Mouse (Mus musculus) embryonic facial prominence, embryonic 13.5 days (tissue): ENCODE results near the gene Scarf1. TPM values are rescaled to one million over a fixed set of nuclear protein-coding genes. Genes with fewer than 3 reads are reported as not detected.
A peak's percentile ranks its signal among the peaks of the same experiment; 100 is the strongest.

Source experiments
- ATAC-seq: fragments of 200-750 bp; cut with Nextera tagmentation; 2 replicates; pipeline ENCODE4 v1.8.0; 2017; ENCODE audit warnings: low read depth; ENCODE audit not compliant: insufficient number of reproducible peaks, insufficient read depth, low FRiP score, low TSS enrichment
- H3K27ac ChIP-seq: fragments of 300-500 bp; sonication (generic); 2 replicates; pipeline ENCODE4 v1.5.1; 2015; ENCODE audit warnings: moderate library complexity, mild to moderate bottlenecking, inconsistent platforms
- H3K27me3 ChIP-seq: fragments of 300-500 bp; sonication (generic); 2 replicates; pipeline ENCODE4 v1.6.1; 2015; ENCODE audit warnings: mild to moderate bottlenecking, inconsistent platforms
- H3K36me3 ChIP-seq: fragments of 300-500 bp; sonication (generic); 2 replicates; pipeline ENCODE4 v1.6.1; 2015; ENCODE audit warnings: mild to moderate bottlenecking, inconsistent platforms
- H3K4me1 ChIP-seq: fragments of 300-500 bp; sonication (generic); 2 replicates; pipeline ENCODE4 v1.6.1; 2015; ENCODE audit warnings: inconsistent platforms
- H3K4me2 ChIP-seq: fragments of 300-500 bp; sonication (generic); 2 replicates; pipeline ENCODE4 v1.6.1; 2015; ENCODE audit warnings: moderate library complexity, mild to moderate bottlenecking, inconsistent platforms
- H3K4me3 ChIP-seq: fragments of 300-500 bp; sonication (generic); 2 replicates; pipeline ENCODE4 v1.5.1; 2015; ENCODE audit warnings: mild to moderate bottlenecking, inconsistent platforms
- H3K9ac ChIP-seq: fragments of 300-500 bp; sonication (generic); 2 replicates; pipeline ENCODE4 v1.6.1; 2015; ENCODE audit warnings: mild to moderate bottlenecking, inconsistent platforms
- H3K9me3 ChIP-seq: fragments of 300-500 bp; sonication (generic); 2 replicates; pipeline ENCODE4 v1.6.1; 2016; ENCODE audit warnings: inconsistent platforms
- WGBS: fragments of 180-500 bp; shearing (Covaris S2); methylation state at CpG from one replicate; pipeline ENCODE4 v1.1.7; 2015; ENCODE audit warnings: mixed read lengths; 5-methylcytosine and 5-hydroxymethylcytosine counted together
- polyA plus RNA-seq: library from polyadenylated mRNA; unstranded; fragments of >200 nt; fragmentation: Nextera tagmentation; extraction: Ambion mirVana; gene quantifications from 2 replicates; pipeline ENCODE4 v1.2.1, GENCODE M21; 2015

Gene Scarf1
- polyA plus RNA-seq = 5.0 and 6.0 TPM in 2 replicates

- WGBS = 55% methylated on average over 8 of the region's 8 CpGs
- peak within 1 kb of the TSS; percentile 14 for H3K4me2 ChIP-seq
- 0 out of 2 replicates have a peak within 1 kb of the TSS, but pooled peaks have one; percentile 28 for H3K9ac ChIP-seq
- H3K27me3 ChIP-seq = no peaks in the 10 kb centered on the region
- H3K4me1 ChIP-seq = peaks cover 19% of the 10 kb centered on the region
- no peak for ATAC-seq
- H3K9me3 ChIP-seq = no peaks in the 10 kb centered on the region
- peaks cover 22% of the 10 kb centered on the region for H3K36me3 ChIP-seq
- H3K4me3 ChIP-seq = peak within 1 kb of the TSS; percentile 10; the same call in 1 of the 2 replicates
- no peak within 1 kb of the TSS for H3K27ac ChIP-seq
These were observed at the start of gene Scarf1 for GRCm38 (mm10) chr11:75513336-75513735. Gene Scarf1 (plus strand): TSS chr11:75513540.

- Histone ChIP-seq H3K36me3 (peaks cover 11% of the 10 kb centered on the region), H3K4me3 (no peak overlapping the region), H3K9ac (no peak overlapping the region), H3K9me3 (no peaks in the 10 kb centered on the region), H3K27me3 (no peaks in the 10 kb centered on the region), H3K27ac (peak overlapping the region; percentile 82), H3K4me2 (peak overlapping the region; percentile 98), H3K4me1 (peaks cover 47% of the 10 kb centered on the region)
- WGBS = 56% methylated on average over 4 of the region's 4 CpGs
- no peak for ATAC-seq
These were observed 49.7 kb upstream of the Scarf1 start for GRCm38 (mm10) chr11:75463624-75464023.

GRCm38 (mm10) chr11:75464417-75464816, 48.9 kb upstream of the Scarf1 start:
- ATAC-seq = no peak
- no peaks in the 10 kb centered on the region for H3K9me3 ChIP-seq
- H3K27ac ChIP-seq = no peak overlapping the region
- no peaks in the 10 kb centered on the region for H3K27me3 ChIP-seq
- WGBS = 87% methylated on average over 6 of the region's 6 CpGs
- peaks cover 11% of the 10 kb centered on the region for H3K36me3 ChIP-seq
- no peak overlapping the region for H3K9ac ChIP-seq
- H3K4me3 ChIP-seq = no peak overlapping the region
- H3K4me1 ChIP-seq = peaks cover 46% of the 10 kb centered on the region
- H3K4me2 ChIP-seq = no peak overlapping the region

DNA sequence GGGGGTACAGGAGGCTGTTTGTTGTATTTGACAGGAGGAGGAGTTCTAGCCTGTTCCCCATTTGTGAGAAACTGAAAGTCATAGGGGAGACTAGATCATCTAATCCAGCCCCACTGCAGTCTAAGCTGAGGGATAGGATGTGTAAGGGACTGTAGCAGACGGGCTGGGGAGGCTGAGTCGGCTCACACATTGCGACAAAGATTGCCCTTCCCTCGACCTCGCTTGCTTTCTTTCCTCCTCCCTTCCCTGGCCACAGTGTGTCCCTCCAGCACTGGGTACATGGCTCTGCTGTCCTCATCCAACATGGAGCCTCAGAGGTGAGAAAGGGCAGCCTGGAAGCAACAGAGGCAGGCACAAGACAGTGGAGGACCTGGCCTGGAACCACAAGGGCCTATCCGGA, 48.3 kb upstream of the Scarf1 start:
- H3K4me2 ChIP-seq = no peak overlapping the region
- ATAC-seq = no peak
- no peak overlapping the region for H3K4me3 ChIP-seq
- H3K9ac ChIP-seq = no peak overlapping the region
- peaks cover 11% of the 10 kb centered on the region for H3K36me3 ChIP-seq
- H3K27me3 ChIP-seq = no peaks in the 10 kb centered on the region
- no peak overlapping the region for H3K27ac ChIP-seq
- 80% methylated on average over 6 of the region's 6 CpGs for WGBS
- no peaks in the 10 kb centered on the region for H3K9me3 ChIP-seq
- H3K4me1 ChIP-seq = peaks cover 40% of the 10 kb centered on the region

DNA sequence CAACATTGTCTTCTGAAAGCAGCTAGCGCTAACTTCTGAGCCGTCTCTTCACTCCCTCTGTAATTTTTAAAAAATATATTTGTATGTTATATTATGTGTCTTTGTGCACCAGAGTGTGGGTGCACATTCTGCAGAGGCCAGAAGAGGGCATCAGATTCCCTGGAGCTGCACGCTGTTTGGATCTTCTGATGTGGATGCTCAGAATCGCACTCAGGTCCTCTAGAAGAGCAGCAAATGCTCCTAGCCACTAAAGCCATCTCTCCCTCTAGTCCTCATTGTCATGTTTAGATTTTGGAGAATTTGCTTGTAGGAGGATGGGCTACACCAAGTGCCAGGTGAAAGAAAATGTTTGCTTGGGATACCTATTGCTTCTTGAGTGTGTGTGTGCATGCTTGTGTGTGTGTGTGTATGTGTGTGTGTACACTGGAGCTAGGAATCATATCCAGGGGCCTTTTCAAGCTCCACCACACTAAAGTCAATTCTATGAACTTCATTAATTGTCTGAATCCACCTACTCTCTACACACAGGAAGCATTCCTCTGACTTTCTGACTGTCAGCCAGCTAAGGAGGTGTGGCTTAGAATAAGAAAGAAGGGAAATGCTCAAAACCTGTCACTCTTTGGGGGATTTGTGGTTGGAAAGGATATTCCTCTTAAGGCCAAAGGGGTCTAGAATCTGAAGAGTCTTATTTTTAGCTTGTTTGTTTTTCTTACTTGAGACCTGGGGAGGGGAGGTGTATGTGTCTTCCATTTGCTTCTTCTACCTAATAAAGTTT, 46.4 kb upstream of the Scarf1 start:
- no peak overlapping the region for H3K9ac ChIP-seq
- WGBS = 95% methylated on average over 4 of the region's 4 CpGs
- H3K4me3 ChIP-seq = no peak overlapping the region
- no peak overlapping the region; the same call in 1 of the 2 replicates for H3K27ac ChIP-seq
- no peaks in the 10 kb centered on the region for H3K27me3 ChIP-seq
- peaks cover 36% of the 10 kb centered on the region for H3K4me1 ChIP-seq
- no peak for ATAC-seq
- peaks cover 11% of the 10 kb centered on the region for H3K36me3 ChIP-seq
- no peak overlapping the region; the same call in 1 of the 2 replicates for H3K4me2 ChIP-seq
- H3K9me3 ChIP-seq = no peaks in the 10 kb centered on the region

DNA sequence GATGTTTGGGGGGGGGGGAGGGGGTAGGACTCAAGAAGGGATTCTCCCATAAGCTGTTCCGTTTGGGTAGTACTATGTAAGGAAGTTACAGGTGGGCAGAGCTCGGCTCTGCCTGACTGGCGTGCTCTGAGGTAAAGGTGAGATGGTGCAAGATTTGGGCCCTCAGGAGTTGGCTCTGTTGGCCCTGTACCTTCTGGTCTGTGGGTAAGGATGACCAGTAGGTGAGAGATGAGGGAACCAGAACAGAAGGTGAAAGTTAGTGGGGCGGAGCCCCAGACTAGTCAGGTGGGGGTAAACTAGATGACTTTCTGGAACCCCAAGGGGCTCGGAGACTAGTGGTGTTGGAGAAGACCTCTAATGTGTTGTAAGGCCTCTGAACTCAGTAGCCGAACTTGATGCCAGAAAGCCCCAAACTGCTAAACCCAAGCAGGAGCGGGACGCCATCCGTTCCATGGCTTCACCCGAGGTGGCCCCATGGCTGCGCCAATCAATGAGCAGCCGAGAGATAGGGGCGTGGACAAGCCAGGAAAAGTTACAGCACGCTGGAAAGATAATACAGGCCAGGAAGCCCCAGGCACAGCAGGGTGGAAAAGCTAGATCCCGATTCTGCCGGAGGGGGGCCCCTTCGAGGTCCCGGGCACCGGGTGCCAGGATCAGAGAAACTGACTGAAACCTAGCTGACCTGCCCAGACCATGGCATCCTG, 45.7 kb upstream of the Scarf1 start:
- no peaks in the 10 kb centered on the region for H3K27me3 ChIP-seq
- peak overlapping the region; percentile 78 for H3K4me2 ChIP-seq
- peaks cover 28% of the 10 kb centered on the region for H3K4me1 ChIP-seq
- no peaks in the 10 kb centered on the region for H3K9me3 ChIP-seq
- peaks cover 11% of the 10 kb centered on the region for H3K36me3 ChIP-seq
- peak overlapping the region; percentile 80 for H3K9ac ChIP-seq
- peak overlapping the region; percentile 52 for H3K4me3 ChIP-seq
- 20% methylated on average over 19 of the region's 19 CpGs for WGBS
- H3K27ac ChIP-seq = peak overlapping the region; percentile 70
- peak; percentile 69; the same call in 1 of the 2 replicates for ATAC-seq

GRCm38 (mm10) chr11:75468410-75468809, 44.9 kb upstream of the Scarf1 start:
- Histone ChIP-seq H3K27me3 (no peaks in the 10 kb centered on the region), H3K9ac (peak overlapping the region; percentile 80), H3K4me2 (peak overlapping the region; percentile 78), H3K27ac (peak overlapping the region; percentile 70), H3K36me3 (peaks cover 11% of the 10 kb centered on the region), H3K4me3 (peak overlapping the region; percentile 52), H3K4me1 (peaks cover 21% of the 10 kb centered on the region), H3K9me3 (no peaks in the 10 kb centered on the region)
- no peak; the same call in 1 of the 2 replicates for ATAC-seq
- 68% methylated on average over 7 of the region's 7 CpGs for WGBS

- no peak overlapping the region for H3K9ac ChIP-seq
- no peak overlapping the region for H3K27ac ChIP-seq
- peaks cover 11% of the 10 kb centered on the region for H3K36me3 ChIP-seq
- H3K4me2 ChIP-seq = no peak overlapping the region
- H3K9me3 ChIP-seq = no peaks in the 10 kb centered on the region
- peaks cover 17% of the 10 kb centered on the region for H3K4me1 ChIP-seq
- no peak overlapping the region for H3K4me3 ChIP-seq
- WGBS = 91% methylated on average over 4 of the region's 4 CpGs
- no peaks in the 10 kb centered on the region for H3K27me3 ChIP-seq
- no peak for ATAC-seq
These were observed 44.1 kb upstream of the Scarf1 start for GRCm38 (mm10) chr11:75469261-75469660.

DNA sequence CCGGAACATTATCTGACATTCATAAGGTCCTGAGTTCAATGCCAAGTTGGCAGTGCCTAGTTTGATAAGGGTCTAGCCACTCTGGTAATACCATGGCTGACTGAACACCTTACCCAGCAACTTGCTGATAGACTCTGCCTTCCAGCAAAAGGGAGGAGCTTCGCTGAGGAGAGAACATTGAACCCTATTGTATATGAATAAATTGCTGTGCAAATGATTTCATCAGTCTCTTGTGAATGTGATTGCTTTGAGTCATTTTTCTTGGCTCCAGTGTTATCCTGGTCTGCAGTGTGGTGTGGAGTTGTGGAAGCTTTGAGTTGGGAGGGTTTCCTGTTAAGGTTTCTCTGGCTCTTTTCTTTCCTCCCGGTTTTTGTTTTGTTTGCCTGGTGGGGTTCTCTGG, 42.7 kb upstream of the Scarf1 start:
- 75% methylated on average over 3 of the region's 3 CpGs for WGBS
- H3K9ac ChIP-seq = no peak overlapping the region
- peaks cover 17% of the 10 kb centered on the region for H3K4me1 ChIP-seq
- H3K9me3 ChIP-seq = no peaks in the 10 kb centered on the region
- no peaks in the 10 kb centered on the region for H3K27me3 ChIP-seq
- peaks cover 3% of the 10 kb centered on the region; the same call in 1 of the 2 replicates for H3K36me3 ChIP-seq
- no peak overlapping the region for H3K4me2 ChIP-seq
- H3K4me3 ChIP-seq = no peak overlapping the region
- no peak overlapping the region for H3K27ac ChIP-seq
- ATAC-seq = no peak

DNA sequence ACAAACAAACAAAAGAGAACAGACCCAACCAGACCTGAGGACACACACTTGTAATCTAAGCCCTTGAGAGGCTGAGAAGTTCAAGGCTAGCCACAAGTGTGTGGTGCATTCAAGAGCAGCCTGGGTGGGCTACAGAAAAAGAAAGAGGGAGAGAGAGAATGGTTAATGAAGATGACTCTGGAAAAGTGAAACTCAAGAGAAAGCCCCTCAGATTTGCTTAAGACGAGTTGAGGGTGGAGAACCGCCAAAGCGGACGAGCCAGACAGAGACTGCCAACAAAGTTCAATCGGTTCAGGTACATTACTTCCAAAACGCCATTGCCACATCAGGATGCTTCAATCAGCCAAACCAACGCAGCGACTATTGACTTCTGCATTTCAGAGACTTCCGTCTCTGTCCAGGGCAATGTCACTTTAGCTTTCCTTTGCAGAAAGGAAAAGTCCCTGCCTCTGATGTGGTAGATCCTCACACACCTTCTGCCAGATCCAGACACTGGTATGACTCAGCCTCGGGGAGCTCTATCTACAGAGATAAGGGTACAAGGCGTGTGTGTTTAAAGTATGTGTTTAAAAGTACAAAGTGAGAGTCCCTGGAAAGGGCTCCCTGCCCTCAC, 40.8 kb upstream of the Scarf1 start:
- Histone ChIP-seq H3K36me3 (no peaks in the 10 kb centered on the region), H3K4me1 (peaks cover 14% of the 10 kb centered on the region)
- 83% methylated on average over 11 of the region's 11 CpGs for WGBS

DNA sequence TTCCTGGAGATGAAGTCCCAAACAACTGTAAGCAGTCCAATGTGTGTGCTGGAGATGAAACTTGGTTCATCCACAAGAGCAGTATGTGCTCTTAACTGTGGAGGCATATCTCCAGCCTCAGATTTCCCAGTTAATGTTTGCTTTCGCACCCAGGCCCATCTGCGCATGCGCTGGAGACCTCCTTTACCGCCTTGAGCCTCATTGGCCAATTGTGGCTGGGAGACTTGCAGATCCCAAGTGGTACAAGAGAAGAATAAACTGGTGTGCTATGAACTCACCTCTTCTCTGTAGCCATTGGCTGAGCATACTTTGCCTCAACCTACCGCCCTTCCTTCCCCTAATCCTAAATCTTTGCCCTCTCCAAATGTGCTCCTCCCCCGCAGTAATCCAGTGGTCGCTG, 40.0 kb upstream of the Scarf1 start:
- peaks cover 6% of the 10 kb centered on the region; the same call in 1 of the 2 replicates for H3K4me1 ChIP-seq
- no peaks in the 10 kb centered on the region for H3K9me3 ChIP-seq
- H3K9ac ChIP-seq = no peak overlapping the region
- H3K4me3 ChIP-seq = no peak overlapping the region
- H3K27ac ChIP-seq = no peak overlapping the region
- no peaks in the 10 kb centered on the region for H3K27me3 ChIP-seq
- WGBS = 63% methylated on average over 7 of the region's 7 CpGs
- H3K36me3 ChIP-seq = no peaks in the 10 kb centered on the region
- ATAC-seq = no peak
- H3K4me2 ChIP-seq = no peak overlapping the region

More for the DNA sequence above, 40.8 kb upstream of the Scarf1 start:
- no peak for ATAC-seq
- H3K27ac ChIP-seq = no peak overlapping the region
- H3K4me3 ChIP-seq = no peak overlapping the region
- no peak overlapping the region for H3K9ac ChIP-seq
- no peaks in the 10 kb centered on the region for H3K27me3 ChIP-seq
- no peaks in the 10 kb centered on the region for H3K9me3 ChIP-seq
- H3K4me2 ChIP-seq = no peak overlapping the region
